Mouse (Mus musculus): ENCODE measurements around the gene Catsper2. TPM values are rescaled to one million over a fixed set of nuclear protein-coding genes. Genes with fewer than 3 reads are reported as not detected.

Gene Catsper2
- polyA plus RNA-seq, 1 experiment from 2014 or later = 1.5 TPM

DNA sequence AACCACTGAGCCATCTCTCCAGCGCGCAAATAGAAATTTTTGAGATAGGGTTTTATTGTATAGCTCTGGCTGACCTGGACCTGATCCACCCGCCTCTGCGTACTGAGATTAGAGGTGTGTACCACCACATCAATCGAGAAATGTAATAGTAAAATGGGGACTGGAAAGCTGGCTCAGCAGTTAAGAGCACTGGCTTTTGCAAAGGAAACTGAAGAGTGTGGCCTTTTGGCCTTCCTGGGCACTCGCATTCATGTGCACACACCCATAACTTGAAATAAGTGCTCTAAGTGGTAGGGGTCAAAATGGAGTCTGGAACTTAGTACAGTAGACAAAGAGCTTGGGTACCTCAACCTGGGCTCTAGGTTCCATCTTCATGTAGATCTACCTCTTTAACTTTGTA lies 2.8 kb upstream of the Catsper2 start:
- ATAC-seq (no peak), DNase-seq (no peak)
- 84% methylated on average over 6 of the region's 6 CpGs for WGBS (ENCODE audit: insufficient replicate concordance)
- Histone ChIP-seq H3K4me1 (ENCODE audit: insufficient read depth) (peaks cover 31% of the 10 kb centered on the region), H3K9me3 (ENCODE audit: low read length) (no peaks in the 10 kb centered on the region), H3K27me3 (ENCODE audit: insufficient read depth, low read length) (no peaks in the 10 kb centered on the region), H3K27ac (ENCODE audit: low read depth) (no peak overlapping the region), H3K9ac (replicated peaks) (no peak overlapping the region; the same call in 1 of the 2 replicates), H3K4me2 (ENCODE audit: low read depth, low read length) (0 out of 2 replicates have a peak overlapping the region, but pooled peaks have one; percentile 6), H3K4me3 (ENCODE audit: low read depth, low read length) (no peak overlapping the region), H3K36me3 (replicated peaks; ENCODE audit: insufficient read depth, low read length) (peaks cover 9% of the 10 kb centered on the region; the same call in 1 of the 2 replicates)
- TF ChIP-seq CTCF (IDR thresholded peaks at IDR 0.05; ENCODE audit: low read depth) = no peak
- TF ChIP-seq EP300 (IDR thresholded peaks at IDR 0.05; ENCODE audit: low read depth) = no peak

DNA sequence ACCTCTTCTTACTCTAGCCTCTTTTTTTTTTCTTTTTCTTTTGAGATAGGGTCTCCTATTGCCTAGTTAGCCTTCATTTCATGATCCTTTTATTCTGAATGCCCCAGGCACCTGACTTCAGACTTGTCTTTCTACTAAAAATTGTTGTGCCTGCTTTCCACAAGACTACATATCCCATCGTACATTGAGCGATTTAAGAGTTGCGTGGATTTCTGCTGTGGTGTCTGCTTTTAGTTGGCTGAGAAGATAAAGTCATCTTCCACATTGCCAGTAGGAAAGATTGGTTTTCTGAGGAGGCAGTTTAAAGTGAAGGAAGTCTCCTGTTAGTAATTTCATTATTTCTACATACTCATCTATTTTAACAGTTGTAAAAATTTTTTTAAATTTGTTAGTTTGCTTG lies 2.0 kb upstream of the Catsper2 start:
- H3K9me3 ChIP-seq (ENCODE audit: low read length) = no peaks in the 10 kb centered on the region
- no peak for TF ChIP-seq CTCF (IDR thresholded peaks at IDR 0.05; ENCODE audit: low read depth)
- TF ChIP-seq EP300 (IDR thresholded peaks at IDR 0.05; ENCODE audit: low read depth) = no peak
- no peaks in the 10 kb centered on the region for H3K27me3 ChIP-seq (ENCODE audit: insufficient read depth, low read length)
- ATAC-seq (no peak), DNase-seq (no peak)
- H3K4me1 ChIP-seq (ENCODE audit: insufficient read depth) = peaks cover 31% of the 10 kb centered on the region
- H3K36me3 ChIP-seq (replicated peaks; ENCODE audit: insufficient read depth, low read length) = peaks cover 9% of the 10 kb centered on the region; the same call in 1 of the 2 replicates
- no peak overlapping the region for H3K9ac ChIP-seq (replicated peaks)
- no peak overlapping the region for H3K27ac ChIP-seq (ENCODE audit: low read depth)
- H3K4me3 ChIP-seq (ENCODE audit: low read depth, low read length) = 0 out of 2 replicates have a peak overlapping the region, but pooled peaks have one; percentile 83
- WGBS (ENCODE audit: insufficient replicate concordance) = 59% methylated on average over 3 of the region's 3 CpGs
- peak overlapping the region; percentile 90 for H3K4me2 ChIP-seq (ENCODE audit: low read depth, low read length)

DNA sequence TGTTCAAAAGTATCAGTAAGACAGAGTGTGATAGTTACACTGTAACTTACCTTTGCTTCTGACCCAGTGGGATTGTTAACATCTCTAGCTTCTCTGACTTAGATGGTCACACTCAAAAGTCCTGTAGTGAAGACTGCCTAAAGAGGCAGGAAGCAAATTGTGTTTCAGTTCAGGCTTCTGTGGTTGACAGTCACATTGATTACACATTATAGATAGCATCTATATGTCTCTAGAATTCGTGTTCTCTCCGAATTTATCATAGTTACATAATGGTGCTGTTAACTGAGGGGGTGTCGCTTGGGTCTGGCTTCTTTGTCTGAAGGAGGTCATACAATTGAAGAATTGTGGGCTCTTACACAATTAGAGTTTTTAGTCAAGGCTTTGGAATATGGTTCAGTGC lies 1.5 kb upstream of the Catsper2 start:
- no peaks in the 10 kb centered on the region for H3K27me3 ChIP-seq (ENCODE audit: insufficient read depth, low read length)
- no peaks in the 10 kb centered on the region for H3K9me3 ChIP-seq (ENCODE audit: low read length)
- ATAC-seq (no peak), DNase-seq (no peak)
- H3K36me3 ChIP-seq (replicated peaks; ENCODE audit: insufficient read depth, low read length) = peaks cover 9% of the 10 kb centered on the region; the same call in 1 of the 2 replicates
- H3K9ac ChIP-seq (replicated peaks) = peak overlapping the region; percentile 90; the same call in 1 of the 2 replicates
- H3K4me3 ChIP-seq (ENCODE audit: low read depth, low read length) = peak overlapping the region; percentile 83
- H3K4me2 ChIP-seq (ENCODE audit: low read depth, low read length) = peak overlapping the region; percentile 90
- WGBS (ENCODE audit: insufficient replicate concordance) = 23% methylated on average over 3 of the region's 3 CpGs
- H3K4me1 ChIP-seq (ENCODE audit: insufficient read depth) = peaks cover 31% of the 10 kb centered on the region
- TF ChIP-seq EP300 (IDR thresholded peaks at IDR 0.05; ENCODE audit: low read depth) = no peak
- TF ChIP-seq CTCF (IDR thresholded peaks at IDR 0.05; ENCODE audit: low read depth) = no peak
- H3K27ac ChIP-seq (ENCODE audit: low read depth) = no peak overlapping the region

DNA sequence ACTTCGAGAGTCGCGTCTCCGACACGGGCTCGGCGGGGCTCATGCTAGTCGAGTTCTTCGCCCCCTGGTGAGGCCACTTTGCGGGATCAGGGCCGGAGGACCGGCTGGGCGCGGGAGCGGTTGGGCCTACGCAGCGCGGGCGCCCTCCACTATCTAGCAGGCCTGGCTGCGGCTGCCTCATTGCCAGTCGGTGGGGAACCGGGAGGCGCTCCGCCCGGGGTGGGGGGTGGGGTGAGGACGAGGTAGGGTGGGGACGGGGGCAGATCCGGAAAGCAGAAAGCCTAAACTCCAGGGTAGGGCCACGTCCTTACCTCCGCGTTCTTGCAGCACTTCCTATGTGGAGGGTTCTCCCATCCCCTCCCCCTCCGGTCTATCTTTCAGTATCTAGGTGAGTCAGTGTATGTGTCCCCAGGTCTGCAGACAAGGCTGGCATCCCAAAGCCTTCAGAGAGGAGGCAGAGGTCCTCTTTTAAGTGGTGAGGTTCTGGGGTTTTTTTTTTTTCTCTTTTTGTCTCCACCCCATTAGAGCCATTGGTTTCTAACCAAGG lies 620 bp upstream of the Catsper2 start:
- Histone ChIP-seq H3K27ac (ENCODE audit: low read depth) (peak overlapping the region; percentile 95), H3K4me2 (ENCODE audit: low read depth, low read length) (peak overlapping the region; percentile 90), H3K9me3 (ENCODE audit: low read length) (no peaks in the 10 kb centered on the region), H3K36me3 (replicated peaks; ENCODE audit: insufficient read depth, low read length) (peaks cover 6% of the 10 kb centered on the region; the same call in 1 of the 2 replicates), H3K27me3 (ENCODE audit: insufficient read depth, low read length) (no peaks in the 10 kb centered on the region), H3K4me3 (ENCODE audit: low read depth, low read length) (peak overlapping the region; percentile 83), H3K4me1 (ENCODE audit: insufficient read depth) (peaks cover 31% of the 10 kb centered on the region), H3K9ac (replicated peaks) (peak overlapping the region; percentile 90)
- ATAC-seq = peak; percentile 47
- WGBS (ENCODE audit: insufficient replicate concordance) = under 1% methylated on average over 30 of the region's 32 CpGs
- TF ChIP-seq EP300 (IDR thresholded peaks at IDR 0.05; ENCODE audit: low read depth) (no peak), CTCF (IDR thresholded peaks at IDR 0.05; ENCODE audit: low read depth) (0 out of 2 replicates have a peak, but pooled peaks have one; percentile 1)
- DNase-seq = no peak

DNA sequence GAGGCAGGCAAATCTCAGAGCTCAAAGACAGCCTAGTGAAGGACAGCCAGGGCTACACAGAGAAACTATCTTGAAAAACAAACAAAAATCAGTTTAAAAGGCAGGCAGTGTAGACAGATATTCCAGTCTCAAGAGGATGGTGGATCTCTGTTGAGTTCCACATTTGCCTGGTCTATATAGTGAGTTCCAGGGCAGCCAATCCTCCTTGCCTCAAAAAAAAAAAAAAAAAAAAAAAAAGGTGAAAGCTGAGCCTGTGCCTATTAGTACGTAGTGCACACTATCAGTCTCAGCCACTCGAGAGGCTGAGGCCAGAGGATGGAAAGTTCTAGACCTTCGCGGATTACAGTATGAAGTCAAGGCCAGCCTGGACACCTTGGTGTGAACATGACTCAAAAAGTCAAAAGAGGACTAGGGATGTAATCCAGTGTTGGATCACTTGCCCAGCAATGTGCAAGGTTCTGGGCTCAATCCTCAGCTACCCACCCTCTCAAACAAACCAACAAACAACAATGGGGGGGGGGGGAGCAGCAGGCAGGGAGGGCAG lies 677 bp downstream of the Catsper2 start:
- 4% methylated on average over 4 of the region's 4 CpGs for WGBS (ENCODE audit: insufficient replicate concordance)

DNA sequence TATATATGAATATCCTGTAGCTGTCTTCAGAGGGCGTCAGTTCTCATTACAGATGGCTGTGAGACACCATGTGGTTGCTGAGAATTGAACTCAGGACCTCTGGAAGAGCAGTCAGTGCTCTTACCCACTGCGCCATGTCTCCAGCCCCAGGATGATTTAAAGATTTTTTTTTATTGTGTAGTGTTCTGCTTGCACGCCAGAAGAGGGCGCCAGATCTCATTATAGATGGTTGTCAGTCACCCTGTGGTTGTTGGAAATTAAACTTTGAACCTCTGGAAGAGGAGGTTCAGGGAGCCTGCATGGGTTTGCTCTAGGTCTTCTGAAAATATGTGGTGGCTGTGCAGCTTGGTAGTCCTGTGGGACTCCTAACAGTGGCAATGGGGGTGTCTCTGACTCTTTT lies 5.4 kb downstream of the Catsper2 start:
- Histone ChIP-seq H3K9ac (replicated peaks) (no peak overlapping the region), H3K36me3 (replicated peaks; ENCODE audit: insufficient read depth, low read length) (no peaks in the 10 kb centered on the region), H3K27me3 (ENCODE audit: insufficient read depth, low read length) (no peaks in the 10 kb centered on the region), H3K4me2 (ENCODE audit: low read depth, low read length) (no peak overlapping the region), H3K4me1 (ENCODE audit: insufficient read depth) (peaks cover 6% of the 10 kb centered on the region), H3K4me3 (ENCODE audit: low read depth, low read length) (no peak overlapping the region), H3K9me3 (ENCODE audit: low read length) (no peaks in the 10 kb centered on the region), H3K27ac (ENCODE audit: low read depth) (no peak overlapping the region)
- WGBS (ENCODE audit: insufficient replicate concordance) = 28% methylated on average over 4 of the region's 4 CpGs
- peak; percentile 77 for TF ChIP-seq CTCF (IDR thresholded peaks at IDR 0.05; ENCODE audit: low read depth)
- no peak for TF ChIP-seq EP300 (IDR thresholded peaks at IDR 0.05; ENCODE audit: low read depth)
- ATAC-seq (peak; percentile 56), DNase-seq (peak; percentile 76)

More for the DNA sequence above, 677 bp downstream of the Catsper2 start:
- peaks cover 4% of the 10 kb centered on the region; the same call in 1 of the 2 replicates for H3K36me3 ChIP-seq (replicated peaks; ENCODE audit: insufficient read depth, low read length)
- H3K9ac ChIP-seq (replicated peaks) = peak overlapping the region; percentile 90
- ATAC-seq (no peak; the same call in 1 of the 2 replicates), DNase-seq (no peak)
- H3K27ac ChIP-seq (ENCODE audit: low read depth) = peak overlapping the region; percentile 95
- TF ChIP-seq EP300 (IDR thresholded peaks at IDR 0.05; ENCODE audit: low read depth) (no peak), CTCF (IDR thresholded peaks at IDR 0.05; ENCODE audit: low read depth) (no peak)
- no peaks in the 10 kb centered on the region for H3K27me3 ChIP-seq (ENCODE audit: insufficient read depth, low read length)
- no peaks in the 10 kb centered on the region for H3K9me3 ChIP-seq (ENCODE audit: low read length)
- H3K4me1 ChIP-seq (ENCODE audit: insufficient read depth) = peaks cover 31% of the 10 kb centered on the region
- H3K4me2 ChIP-seq (ENCODE audit: low read depth, low read length) = peak overlapping the region; percentile 90
- H3K4me3 ChIP-seq (ENCODE audit: low read depth, low read length) = peak overlapping the region; percentile 83

Measured in liver, postnatal 0 days (tissue).